Mouse (Mus musculus): ENCODE measurements around the gene Spata5. TPM values are rescaled to one million over a fixed set of nuclear protein-coding genes. Genes with fewer than 3 reads are reported as not detected.
A peak's percentile ranks its signal among the peaks of the same experiment; 100 is the strongest.
"Not testable (repeated sequence)": the region's sequence is repeated elsewhere in the genome, so short reads cannot be mapped to it uniquely, and the experiment has no call there.

Spata5 gene
- total RNA-seq, 2 experiments from 2014 or later = 21.1 to 21.5 TPM

GRCm38 (mm10) chr3:37559339-37559738 is 139.6 kb downstream of the Spata5 start:
- DNase-seq (ENCODE audit: low spot score in 2 of 2) = no peak
- intact Hi-C loops (cut with DNase I) = no loop called here

DNA sequence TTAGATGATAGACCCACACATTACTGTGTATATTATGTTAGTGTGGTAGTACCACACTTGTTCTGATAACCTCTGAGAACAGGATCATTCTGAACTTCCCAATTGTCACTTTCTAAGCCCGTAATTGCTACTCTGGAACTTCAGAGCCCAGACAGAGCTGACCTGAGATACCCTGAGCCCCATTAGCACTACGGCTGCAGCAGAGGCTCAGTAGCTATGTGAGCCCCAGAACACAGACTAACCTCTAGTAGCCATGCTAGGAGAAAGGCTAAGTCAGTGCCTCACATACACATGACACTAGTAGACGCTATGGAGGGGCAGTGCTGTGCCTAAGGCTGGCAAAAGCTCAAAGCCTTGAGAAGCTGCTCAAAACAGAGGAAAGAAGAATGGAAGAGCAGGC is 141.8 kb downstream of the Spata5 start:
- DNase-seq (ENCODE audit: low spot score in 2 of 2) = no peak
- intact Hi-C loops (cut with DNase I) = no loop called here

DNA sequence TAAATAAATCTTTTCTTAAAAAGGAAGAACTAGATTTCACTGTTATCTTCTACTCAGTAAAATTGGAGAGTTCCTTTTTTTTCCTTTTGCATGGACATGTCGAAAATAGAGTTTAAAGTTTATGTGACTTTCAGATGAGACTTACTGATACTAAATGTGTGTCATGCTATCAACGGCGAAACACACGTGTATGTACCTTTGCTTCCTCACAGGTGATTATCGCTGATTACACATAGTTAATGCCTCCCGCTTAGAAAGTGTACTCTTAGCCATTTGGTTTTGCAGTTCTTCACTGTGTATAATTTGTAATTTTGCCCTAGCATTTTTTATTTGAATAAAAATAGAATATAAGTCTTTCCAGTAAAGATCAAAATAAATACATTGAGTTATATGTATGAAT is 146.4 kb downstream of the Spata5 start:
- no peak for DNase-seq (ENCODE audit: low spot score in 2 of 2)
- intact Hi-C loops (cut with DNase I) = no loop called here

- no peak for DNase-seq (ENCODE audit: low spot score in 2 of 2)
- intact Hi-C loops (cut with DNase I) = no loop called here
Measured at GRCm38 (mm10) chr3:37567505-37567904, 147.8 kb downstream of the Spata5 start.

- DNase-seq (ENCODE audit: low spot score in 2 of 2) = no peak
- intact Hi-C loops (cut with DNase I) = no loop called here
Measured at GRCm38 (mm10) chr3:37568780-37569179, 149.1 kb downstream of the Spata5 start.

DNA sequence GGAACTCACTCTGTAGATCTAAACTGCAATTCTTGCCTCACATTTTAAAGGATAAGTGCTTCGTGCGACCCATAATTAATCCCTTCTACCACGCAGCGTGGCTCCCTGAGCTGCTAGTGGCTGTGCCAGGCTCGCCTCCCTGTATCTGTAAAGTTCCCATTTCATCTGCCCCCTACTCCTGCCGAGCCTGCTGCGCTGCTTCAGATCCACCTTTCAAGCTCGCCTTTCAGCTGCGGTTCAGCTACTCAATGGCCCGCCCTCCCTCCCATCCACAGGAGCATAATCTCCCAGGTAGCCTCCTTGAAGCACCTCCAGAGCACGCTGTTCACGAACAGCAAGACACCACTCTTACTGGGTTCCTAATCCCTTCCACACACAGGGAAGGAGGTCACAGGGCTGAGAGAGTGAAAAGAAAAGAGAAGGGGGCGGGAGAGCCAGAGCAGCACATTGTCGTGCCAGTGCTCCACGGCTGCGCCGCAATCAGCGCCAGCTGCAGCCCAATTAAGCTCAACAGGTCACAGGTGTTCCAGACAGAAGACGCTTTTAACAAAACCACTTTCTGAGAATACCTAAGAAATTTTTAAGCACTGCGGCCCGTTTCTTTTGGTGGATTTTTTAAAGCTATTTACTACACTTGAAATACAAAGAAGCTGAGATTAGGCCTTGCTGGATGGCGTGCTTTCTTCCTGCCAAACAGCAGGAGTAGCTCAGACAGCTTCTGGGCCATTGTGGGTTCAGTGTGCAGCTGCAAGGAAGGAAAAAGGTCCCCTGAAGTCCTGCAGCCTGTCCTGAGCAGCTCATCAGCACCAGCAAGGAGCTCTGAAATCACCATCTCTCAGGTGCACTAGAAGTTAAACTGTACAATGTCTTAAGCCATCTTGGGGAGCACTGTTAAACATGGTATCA is 150.2 kb downstream of the Spata5 start:
- no peak for DNase-seq (ENCODE audit: low spot score in 2 of 2)
- intact Hi-C loops (cut with DNase I) = no loop called here

DNA sequence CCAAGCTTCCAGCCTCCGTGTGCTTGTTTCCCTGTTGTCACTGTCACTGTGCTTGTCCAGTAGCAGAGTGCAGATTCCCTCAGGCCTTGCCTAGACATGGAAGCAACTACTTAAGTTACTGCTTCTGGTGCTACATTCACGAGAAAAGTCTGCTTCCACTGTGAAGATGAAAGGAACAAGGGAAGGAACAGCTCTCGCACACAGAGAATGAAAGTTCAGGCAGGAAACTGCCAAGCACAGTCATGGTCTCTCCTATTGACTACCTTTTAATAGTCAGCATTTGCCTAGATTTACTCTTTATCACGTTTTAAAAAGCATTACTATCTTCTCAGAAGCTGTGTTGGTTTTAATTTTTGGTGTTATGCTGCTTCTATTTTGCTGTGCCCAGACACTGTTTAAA is 151.9 kb downstream of the Spata5 start:
- no peak for DNase-seq (ENCODE audit: low spot score in 2 of 2)
- intact Hi-C loops (cut with DNase I) = no loop called here

DNA sequence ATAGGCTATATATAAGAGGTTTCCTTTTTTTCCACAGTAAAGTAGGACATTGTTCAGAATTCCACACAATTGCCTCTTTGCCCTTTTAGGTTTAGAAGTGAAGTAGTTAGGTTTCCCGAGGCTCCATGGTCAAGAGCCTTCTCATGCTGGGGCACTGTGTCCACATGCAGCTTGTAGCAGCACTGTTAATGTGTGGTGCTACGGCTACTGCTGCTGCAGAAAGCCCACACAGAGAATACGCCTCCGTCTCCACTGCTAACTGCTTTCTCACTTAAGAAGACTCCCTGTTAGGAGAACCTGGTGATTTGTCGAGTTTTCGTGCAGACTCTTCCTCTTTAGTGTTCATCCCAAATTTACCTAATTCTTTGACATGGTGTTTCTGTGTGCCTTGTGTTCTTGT is 152.4 kb downstream of the Spata5 start:
- peak; percentile 23 to 71 for DNase-seq (ENCODE audit: low spot score in 2 of 2)
- intact Hi-C loops (cut with DNase I) = no loop called here

GRCm38 (mm10) chr3:37576840-37577239 is 157.1 kb downstream of the Spata5 start:
- no peak for DNase-seq (ENCODE audit: low spot score in 2 of 2)
- intact Hi-C loops (cut with DNase I) = no loop called here

DNA sequence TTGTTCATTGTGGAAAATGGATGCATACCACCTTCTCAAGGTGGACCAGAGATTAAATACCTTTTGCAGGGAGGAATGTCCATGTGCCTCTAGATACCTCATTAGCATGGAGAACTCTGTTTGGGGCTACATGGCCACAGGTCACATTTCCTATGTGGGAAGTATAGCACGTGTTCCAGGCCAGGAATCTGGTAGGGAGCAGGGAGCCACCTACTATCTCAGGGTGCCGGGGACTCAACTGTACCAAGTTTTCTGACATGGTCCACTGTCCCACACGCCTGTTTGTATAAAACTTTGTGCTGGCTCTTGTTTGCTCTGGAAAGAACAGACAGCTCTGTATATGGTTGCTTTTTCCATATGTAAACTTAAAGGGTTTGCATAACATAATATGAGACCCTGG is 158.0 kb downstream of the Spata5 start:
- DNase-seq (ENCODE audit: low spot score in 2 of 2) = no peak
- intact Hi-C loops (cut with DNase I) = no loop called here

- no peak for DNase-seq (ENCODE audit: low spot score in 2 of 2)
- intact Hi-C loops (cut with DNase I) = no loop called here
Measured at GRCm38 (mm10) chr3:37584576-37584975, 164.9 kb downstream of the Spata5 start.

- DNase-seq (ENCODE audit: low spot score in 2 of 2) = peak; percentile 13 to 28
- intact Hi-C loops (cut with DNase I) = no loop called here
Measured at GRCm38 (mm10) chr3:37585967-37586730, 166.5 kb downstream of the Spata5 start.

DNA sequence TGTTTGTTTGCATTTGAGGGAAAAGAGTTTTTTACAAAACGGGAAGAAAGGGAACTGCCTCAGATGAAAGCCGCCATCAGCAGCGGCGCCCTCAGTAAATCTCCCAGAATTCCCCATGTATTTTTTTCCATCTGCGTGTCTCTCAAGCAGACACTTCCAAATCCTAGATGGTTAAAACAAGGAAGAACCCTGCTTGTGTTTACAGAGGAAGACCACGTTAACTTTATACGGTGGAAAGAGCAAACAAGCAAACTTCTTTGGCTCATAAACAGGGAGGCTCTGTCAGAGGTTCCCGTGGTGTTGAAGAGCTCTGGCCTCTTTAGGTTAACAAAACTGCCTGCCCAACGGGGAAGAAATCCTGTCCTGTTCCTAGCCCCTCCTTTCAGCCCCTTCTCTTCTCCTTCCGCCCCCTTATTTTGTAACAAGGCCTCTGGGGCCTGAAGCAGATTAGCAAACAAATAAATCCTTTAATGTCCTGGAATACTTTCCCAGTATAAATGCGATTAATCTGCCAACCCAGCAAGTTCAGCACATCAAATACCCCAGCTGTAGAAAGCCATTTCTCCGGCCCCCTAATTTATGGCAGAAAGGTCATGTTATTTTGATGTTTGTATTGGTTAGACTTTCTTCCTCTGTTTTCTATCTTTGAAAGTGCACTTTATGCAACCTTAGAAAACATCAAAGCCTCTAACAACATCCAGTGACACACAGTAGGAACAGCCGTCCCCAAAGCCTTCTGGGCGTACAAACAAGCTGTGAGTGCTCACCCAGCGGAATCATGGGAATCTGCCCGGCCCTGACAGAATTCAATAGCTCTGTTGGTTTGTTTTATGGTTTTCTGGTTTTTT is 167.3 kb downstream of the Spata5 start:
- DNase-seq (ENCODE audit: low spot score in 2 of 2) = no peak
- intact Hi-C loops (cut with DNase I) = no loop called here

DNA sequence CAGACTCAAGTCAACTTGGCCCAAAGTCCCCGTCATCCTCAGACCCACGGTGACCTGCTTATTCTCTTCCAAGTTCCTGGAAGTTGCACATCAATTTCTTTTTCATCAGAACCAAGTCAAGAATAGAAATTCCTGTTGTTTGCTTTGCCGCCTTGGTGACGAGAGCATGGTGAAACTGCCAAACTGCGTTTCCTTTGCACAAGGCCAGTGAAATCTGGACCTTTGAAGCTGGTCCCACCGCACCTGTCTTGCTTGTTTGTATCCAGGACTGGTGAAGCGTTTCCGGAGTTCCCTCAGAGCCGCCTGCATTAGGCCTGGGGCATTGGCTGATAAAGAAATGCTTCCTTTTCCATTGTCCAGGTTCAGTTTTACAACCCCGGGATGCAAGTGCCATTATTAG is 176.0 kb downstream of the Spata5 start:
- intact Hi-C loops (cut with DNase I) = no loop called here
- no peak for DNase-seq (ENCODE audit: low spot score in 2 of 2)

- intact Hi-C loops (cut with DNase I) = no loop called here
- no peak for DNase-seq (ENCODE audit: low spot score in 2 of 2)
Measured at GRCm38 (mm10) chr3:37596519-37596918, 176.8 kb downstream of the Spata5 start.

- DNase-seq (ENCODE audit: low spot score in 2 of 2) = no peak
- intact Hi-C loops (cut with DNase I) = no loop called here
Measured at GRCm38 (mm10) chr3:37597200-37597599, 177.5 kb downstream of the Spata5 start.

GRCm38 (mm10) chr3:37599641-37600040 is 179.9 kb downstream of the Spata5 start:
- intact Hi-C loops (cut with DNase I); DNase-seq (ENCODE audit: low spot score in 2 of 2): not testable (repeated sequence)

DNA sequence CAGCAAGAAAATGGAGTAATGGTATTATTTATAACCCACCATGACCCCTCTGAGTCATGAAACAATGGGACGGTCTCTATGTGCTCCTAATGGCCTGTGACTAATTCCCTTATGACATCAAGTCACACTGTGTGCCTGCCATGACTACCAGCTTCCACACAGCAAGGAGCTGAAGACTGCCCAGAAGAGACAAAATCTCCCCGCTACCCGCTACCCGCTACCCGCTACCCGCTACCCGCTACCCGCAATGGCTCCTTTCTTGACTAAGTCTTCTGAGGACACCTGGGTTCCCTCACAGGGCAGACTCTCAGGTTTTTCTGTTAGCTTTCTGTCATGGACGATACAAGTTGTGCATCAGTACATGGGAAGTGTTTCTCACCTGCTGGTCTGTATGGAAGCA is 182.7 kb downstream of the Spata5 start:
- DNase-seq (ENCODE audit: low spot score in 2 of 2) = no peak
- intact Hi-C loops (cut with DNase I) = no loop called here

DNA sequence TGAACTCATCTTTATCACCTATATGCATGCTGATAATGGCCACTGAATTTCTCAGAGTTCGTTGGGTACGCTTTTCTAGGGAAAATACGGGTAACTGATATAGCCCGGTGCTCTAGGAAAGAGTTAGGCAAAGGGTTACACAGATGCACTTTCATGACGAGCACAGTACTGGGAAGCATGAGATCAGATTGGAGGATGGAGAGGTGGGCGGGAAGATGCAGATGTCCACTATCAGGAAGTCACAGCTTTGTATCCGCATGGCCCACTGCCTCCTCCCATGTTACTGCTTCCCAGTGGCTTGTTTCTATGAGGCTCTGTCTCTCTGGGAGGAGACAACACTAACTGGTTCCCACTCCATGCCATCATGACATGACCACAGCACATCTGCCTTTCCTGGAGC is 183.2 kb downstream of the Spata5 start:
- DNase-seq (ENCODE audit: low spot score in 2 of 2) = no peak
- intact Hi-C loops (cut with DNase I) = no loop called here

- DNase-seq (ENCODE audit: low spot score in 2 of 2) = no peak
- intact Hi-C loops (cut with DNase I) = no loop called here
Measured at GRCm38 (mm10) chr3:37603541-37603940, 183.8 kb downstream of the Spata5 start.

Measured in left cerebral cortex, postnatal 25 days (tissue).